Mouse (Mus musculus) embryonic facial prominence, embryonic 13.5 days (tissue): ENCODE measurements at regions not wholly inside any gene's neighbourhood (a gene's known extent, or its start where the extent isn't known, plus 50 kb on each side); places are given as distances from the start of the nearest gene placed in this dataset.

Source experiments
- ATAC-seq: fragments of 200-750 bp; cut with Nextera tagmentation; 2 replicates; pipeline ENCODE4 v1.8.0; 2017; ENCODE audit warnings: low read depth; ENCODE audit not compliant: insufficient number of reproducible peaks, insufficient read depth, low FRiP score, low TSS enrichment
- H3K27ac ChIP-seq: fragments of 300-500 bp; sonication (generic); 2 replicates; pipeline ENCODE4 v1.5.1; 2015; ENCODE audit warnings: moderate library complexity, mild to moderate bottlenecking, inconsistent platforms
- H3K27me3 ChIP-seq: fragments of 300-500 bp; sonication (generic); 2 replicates; pipeline ENCODE4 v1.6.1; 2015; ENCODE audit warnings: mild to moderate bottlenecking, inconsistent platforms
- H3K36me3 ChIP-seq: fragments of 300-500 bp; sonication (generic); 2 replicates; pipeline ENCODE4 v1.6.1; 2015; ENCODE audit warnings: mild to moderate bottlenecking, inconsistent platforms
- H3K4me1 ChIP-seq: fragments of 300-500 bp; sonication (generic); 2 replicates; pipeline ENCODE4 v1.6.1; 2015; ENCODE audit warnings: inconsistent platforms
- H3K4me2 ChIP-seq: fragments of 300-500 bp; sonication (generic); 2 replicates; pipeline ENCODE4 v1.6.1; 2015; ENCODE audit warnings: moderate library complexity, mild to moderate bottlenecking, inconsistent platforms
- H3K4me3 ChIP-seq: fragments of 300-500 bp; sonication (generic); 2 replicates; pipeline ENCODE4 v1.5.1; 2015; ENCODE audit warnings: mild to moderate bottlenecking, inconsistent platforms
- H3K9ac ChIP-seq: fragments of 300-500 bp; sonication (generic); 2 replicates; pipeline ENCODE4 v1.6.1; 2015; ENCODE audit warnings: mild to moderate bottlenecking, inconsistent platforms
- H3K9me3 ChIP-seq: fragments of 300-500 bp; sonication (generic); 2 replicates; pipeline ENCODE4 v1.6.1; 2016; ENCODE audit warnings: inconsistent platforms
- WGBS: fragments of 180-500 bp; shearing (Covaris S2); methylation state at CpG from one replicate; pipeline ENCODE4 v1.1.7; 2015; ENCODE audit warnings: mixed read lengths; 5-methylcytosine and 5-hydroxymethylcytosine counted together

DNA sequence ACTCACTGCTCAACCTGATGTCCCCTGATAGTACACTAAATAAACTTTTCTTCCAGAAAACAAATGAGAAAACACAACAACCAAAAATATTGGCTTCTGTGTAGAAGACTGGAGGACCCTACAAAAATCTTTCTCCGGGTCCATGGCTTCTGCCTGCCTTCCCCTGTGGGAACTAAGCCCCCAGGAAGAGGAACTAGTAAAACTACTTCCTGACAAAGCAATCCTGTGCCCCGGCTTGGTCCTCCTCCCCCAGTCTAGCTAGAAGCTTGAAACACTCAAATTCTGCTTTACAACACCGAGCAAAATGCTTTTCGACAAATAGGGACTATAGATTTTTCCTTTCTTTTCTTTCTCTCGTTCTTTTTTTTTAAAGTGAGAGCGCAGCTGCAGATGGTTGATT lies 51.3 kb upstream of the Mki67 start:
- WGBS = 64% methylated on average over 6 of the region's 6 CpGs
- Histone ChIP-seq H3K4me1 (peaks cover 16% of the 10 kb centered on the region), H3K9me3 (no peaks in the 10 kb centered on the region), H3K36me3 (no peaks in the 10 kb centered on the region), H3K4me3 (no peak overlapping the region), H3K27me3 (no peaks in the 10 kb centered on the region), H3K4me2 (no peak overlapping the region), H3K9ac (no peak overlapping the region), H3K27ac (no peak overlapping the region)
- no peak for ATAC-seq

- peaks cover 16% of the 10 kb centered on the region for H3K4me1 ChIP-seq
- no peak for ATAC-seq
- 84% methylated on average over 11 of the region's 11 CpGs for WGBS
Measured at GRCm38 (mm10) chr7:135768064-135768463, 51.9 kb upstream of the Mki67 start.

GRCm38 (mm10) chr7:135768592-135768991 lies 52.4 kb upstream of the Mki67 start:
- peaks cover 16% of the 10 kb centered on the region for H3K4me1 ChIP-seq
- 13% methylated on average over 3 of the region's 3 CpGs for WGBS
- H3K27ac ChIP-seq = no peak overlapping the region
- H3K4me3 ChIP-seq = no peak overlapping the region
- no peaks in the 10 kb centered on the region for H3K9me3 ChIP-seq
- no peak overlapping the region for H3K9ac ChIP-seq
- H3K4me2 ChIP-seq = no peak overlapping the region
- ATAC-seq = no peak
- no peaks in the 10 kb centered on the region for H3K27me3 ChIP-seq
- H3K36me3 ChIP-seq = no peaks in the 10 kb centered on the region

More at GRCm38 (mm10) chr7:135768064-135768463, 51.9 kb upstream of the Mki67 start:
- Histone ChIP-seq H3K4me2 (no peak overlapping the region), H3K27me3 (no peaks in the 10 kb centered on the region), H3K9me3 (no peaks in the 10 kb centered on the region), H3K9ac (no peak overlapping the region), H3K27ac (no peak overlapping the region), H3K36me3 (no peaks in the 10 kb centered on the region), H3K4me3 (no peak overlapping the region)

DNA sequence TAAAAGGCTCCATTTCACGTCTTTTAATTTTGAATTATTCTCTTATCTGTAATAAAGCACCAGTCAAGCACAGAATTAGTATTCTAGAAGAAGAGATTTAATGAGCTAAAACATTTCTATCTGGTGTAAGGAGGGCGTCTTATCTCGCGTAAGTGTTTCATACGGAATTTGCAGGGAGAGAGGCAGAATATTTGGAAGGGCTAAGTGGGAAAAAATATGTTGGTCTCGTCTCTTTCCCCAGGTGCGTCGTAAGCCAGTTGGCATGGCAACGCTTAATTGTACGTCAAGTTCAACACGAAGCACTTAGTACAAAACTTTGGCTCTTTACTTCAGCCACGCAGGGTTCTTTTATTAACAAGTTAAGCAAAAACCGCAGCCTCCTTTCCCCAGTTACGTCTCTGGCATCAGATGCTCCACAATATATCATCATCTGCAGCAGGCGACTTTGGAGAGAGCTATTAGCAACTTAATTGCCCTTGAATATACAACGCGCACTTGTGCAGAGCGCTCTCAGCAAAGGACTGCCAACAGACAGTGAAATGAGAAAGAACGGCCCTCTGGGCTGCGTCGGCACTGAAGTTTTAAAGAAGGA lies 53.0 kb upstream of the Mki67 start:
- no peak overlapping the region for H3K27ac ChIP-seq
- 74% methylated on average over 21 of the region's 21 CpGs for WGBS
- peaks cover 16% of the 10 kb centered on the region for H3K4me1 ChIP-seq
- no peak overlapping the region for H3K9ac ChIP-seq
- no peak overlapping the region for H3K4me3 ChIP-seq
- H3K9me3 ChIP-seq = no peaks in the 10 kb centered on the region
- H3K36me3 ChIP-seq = no peaks in the 10 kb centered on the region
- H3K4me2 ChIP-seq = no peak overlapping the region
- no peak for ATAC-seq
- no peaks in the 10 kb centered on the region for H3K27me3 ChIP-seq

DNA sequence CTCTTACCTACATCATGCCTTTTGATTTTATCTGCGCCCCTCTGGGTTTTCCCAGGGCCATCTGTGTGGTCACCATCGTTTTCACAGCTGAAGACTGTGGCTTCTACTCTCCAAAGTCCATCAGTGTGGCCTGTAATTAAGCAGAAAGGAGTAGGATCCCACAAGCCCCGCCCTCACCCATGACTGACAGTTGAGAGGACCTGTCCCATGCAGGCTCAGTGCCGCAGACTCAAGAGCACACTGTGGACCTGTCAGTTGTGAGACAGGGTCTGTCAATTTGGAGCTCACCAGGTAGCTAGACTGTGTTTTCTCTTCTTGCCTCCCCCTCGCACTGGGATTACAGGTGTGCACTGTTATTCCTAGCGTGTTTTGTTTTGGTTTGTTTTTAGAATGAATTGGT lies 53.9 kb upstream of the Mki67 start:
- H3K36me3 ChIP-seq = no peaks in the 10 kb centered on the region
- H3K4me2 ChIP-seq = no peak overlapping the region
- H3K9me3 ChIP-seq = no peaks in the 10 kb centered on the region
- H3K27me3 ChIP-seq = no peaks in the 10 kb centered on the region
- ATAC-seq = no peak
- WGBS = 65% methylated on average over 6 of the region's 6 CpGs
- H3K4me3 ChIP-seq = no peak overlapping the region
- no peak overlapping the region for H3K9ac ChIP-seq
- H3K4me1 ChIP-seq = peaks cover 16% of the 10 kb centered on the region
- H3K27ac ChIP-seq = no peak overlapping the region

GRCm38 (mm10) chr7:135775832-135776433 lies 59.8 kb upstream of the Mki67 start:
- Histone ChIP-seq H3K4me2 (no peak overlapping the region), H3K27ac (peak overlapping the region; percentile 48; the same call in 1 of the 2 replicates), H3K36me3 (no peaks in the 10 kb centered on the region), H3K27me3 (no peaks in the 10 kb centered on the region), H3K9me3 (no peaks in the 10 kb centered on the region), H3K4me1 (peaks cover 23% of the 10 kb centered on the region), H3K4me3 (no peak overlapping the region), H3K9ac (no peak overlapping the region)
- WGBS = 35% methylated on average over 7 of the region's 7 CpGs
- ATAC-seq = no peak

- 88% methylated on average over 1 of the region's 1 CpGs for WGBS
- no peaks in the 10 kb centered on the region for H3K9me3 ChIP-seq
- H3K9ac ChIP-seq = no peak overlapping the region
Measured at GRCm38 (mm10) chr7:135790167-135790566, 74.0 kb upstream of the Mki67 start.

GRCm38 (mm10) chr7:135790978-135791377 lies 74.8 kb upstream of the Mki67 start:
- no peak for ATAC-seq
- Histone ChIP-seq H3K4me3 (no peak overlapping the region), H3K9me3 (no peaks in the 10 kb centered on the region), H3K27ac (no peak overlapping the region), H3K36me3 (no peaks in the 10 kb centered on the region), H3K4me2 (no peak overlapping the region), H3K4me1 (peaks cover 16% of the 10 kb centered on the region), H3K27me3 (peaks cover 3% of the 10 kb centered on the region; the same call in 1 of the 2 replicates), H3K9ac (no peak overlapping the region)
- WGBS = under 1% methylated on average over 3 of the region's 3 CpGs

More at GRCm38 (mm10) chr7:135790167-135790566, 74.0 kb upstream of the Mki67 start:
- ATAC-seq = no peak
- no peak overlapping the region for H3K4me2 ChIP-seq
- H3K27ac ChIP-seq = no peak overlapping the region
- H3K4me3 ChIP-seq = no peak overlapping the region
- H3K4me1 ChIP-seq = peaks cover 9% of the 10 kb centered on the region; the same call in 1 of the 2 replicates
- peaks cover 3% of the 10 kb centered on the region; the same call in 1 of the 2 replicates for H3K27me3 ChIP-seq
- no peaks in the 10 kb centered on the region for H3K36me3 ChIP-seq

GRCm38 (mm10) chr7:135791953-135792690 lies 76.0 kb upstream of the Mki67 start:
- Histone ChIP-seq H3K27me3 (peaks cover 3% of the 10 kb centered on the region; the same call in 1 of the 2 replicates), H3K9me3 (no peaks in the 10 kb centered on the region), H3K36me3 (no peaks in the 10 kb centered on the region), H3K4me1 (peaks cover 25% of the 10 kb centered on the region), H3K4me2 (no peak overlapping the region), H3K4me3 (no peak overlapping the region), H3K27ac (no peak overlapping the region), H3K9ac (no peak overlapping the region)
- ATAC-seq = no peak
- 75% methylated on average over 6 of the region's 6 CpGs for WGBS

GRCm38 (mm10) chr7:135792918-135793317 lies 76.8 kb upstream of the Mki67 start:
- H3K9ac ChIP-seq = no peak overlapping the region
- no peaks in the 10 kb centered on the region for H3K9me3 ChIP-seq
- no peak overlapping the region for H3K4me3 ChIP-seq
- no peak overlapping the region for H3K27ac ChIP-seq
- peaks cover 3% of the 10 kb centered on the region; the same call in 1 of the 2 replicates for H3K27me3 ChIP-seq
- H3K36me3 ChIP-seq = no peaks in the 10 kb centered on the region
- H3K4me2 ChIP-seq = no peak overlapping the region
- peaks cover 25% of the 10 kb centered on the region for H3K4me1 ChIP-seq
- no peak for ATAC-seq
- 38% methylated on average over 8 of the region's 8 CpGs for WGBS

DNA sequence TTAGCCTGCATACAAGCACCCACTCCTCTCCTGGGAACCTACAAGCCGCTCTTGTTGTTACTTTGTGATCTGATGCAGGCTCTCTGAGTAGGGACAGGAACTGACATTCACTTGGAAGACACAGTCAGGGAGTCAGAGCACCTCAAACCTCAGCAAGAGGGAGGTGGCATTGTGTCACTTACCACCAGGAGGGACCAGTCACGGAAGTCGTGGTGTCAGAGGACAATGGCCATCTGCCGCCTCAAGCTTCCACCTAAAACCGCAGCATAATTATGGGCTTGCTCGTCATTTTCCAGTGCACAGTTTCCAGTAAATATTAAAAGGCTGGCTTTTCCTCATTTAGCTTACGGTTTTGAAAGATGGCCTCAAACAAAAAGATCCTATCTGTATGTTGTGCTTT lies 78.1 kb upstream of the Mki67 start:
- Histone ChIP-seq H3K4me3 (no peak overlapping the region), H3K9ac (no peak overlapping the region), H3K4me1 (peaks cover 25% of the 10 kb centered on the region), H3K36me3 (no peaks in the 10 kb centered on the region), H3K4me2 (no peak overlapping the region), H3K9me3 (no peaks in the 10 kb centered on the region), H3K27me3 (peaks cover 3% of the 10 kb centered on the region; the same call in 1 of the 2 replicates), H3K27ac (0 out of 2 replicates have a peak overlapping the region, but pooled peaks have one; percentile 33)
- WGBS = 33% methylated on average over 7 of the region's 7 CpGs
- no peak for ATAC-seq

DNA sequence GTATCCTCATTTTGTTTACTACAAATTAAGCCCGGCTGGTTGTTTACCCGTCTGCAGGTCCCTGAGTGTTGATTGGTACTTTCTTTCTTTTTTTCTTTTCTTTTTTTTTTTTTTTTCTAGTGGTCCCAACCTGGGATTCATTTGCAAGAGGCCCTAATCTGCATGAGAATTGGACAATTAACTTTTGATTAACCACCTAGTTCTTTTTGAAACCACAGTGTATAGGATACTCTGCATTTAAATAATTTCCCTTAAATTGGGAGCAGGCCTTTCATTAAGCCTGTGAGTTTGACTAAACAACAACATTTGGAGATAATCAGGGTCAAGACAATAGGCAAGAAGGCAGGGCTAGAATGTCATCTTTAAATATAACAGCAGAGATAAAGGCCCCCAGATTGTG lies 78.5 kb upstream of the Mki67 start:
- WGBS = 33% methylated on average over 2 of the region's 2 CpGs
- no peak for ATAC-seq
- H3K9ac ChIP-seq = no peak overlapping the region
- no peak overlapping the region for H3K27ac ChIP-seq
- H3K4me1 ChIP-seq = peaks cover 25% of the 10 kb centered on the region
- H3K4me3 ChIP-seq = no peak overlapping the region
- H3K4me2 ChIP-seq = no peak overlapping the region
- H3K36me3 ChIP-seq = no peaks in the 10 kb centered on the region
- H3K9me3 ChIP-seq = no peaks in the 10 kb centered on the region
- H3K27me3 ChIP-seq = peaks cover 3% of the 10 kb centered on the region; the same call in 1 of the 2 replicates
